Mouse (Mus musculus) thymus, postnatal 0 days (tissue): ENCODE results near the gene Klf1. TPM values are rescaled to one million over a fixed set of nuclear protein-coding genes. Genes with fewer than 3 reads are reported as not detected.
"Not testable (repeated sequence)": the region's sequence is repeated elsewhere in the genome, so short reads cannot be mapped to it uniquely, and the experiment has no call there.

ENCODE experiments used
- DNase-seq: peaks from one replicate; pipeline ENCODE4 v3.0.0-alpha.2; 2015; ENCODE audit warnings: low spot score
- polyA plus RNA-seq: library from polyadenylated mRNA; unstranded; fragments of >200 nt; fragmentation: Nextera tagmentation; extraction: Ambion mirVana; gene quantifications from 2 replicates; pipeline ENCODE4 v1.2.1, GENCODE M21; 2015

Gene Klf1
- polyA plus RNA-seq, 1 experiment from 2014 or later: 0.43 TPM

DNA sequence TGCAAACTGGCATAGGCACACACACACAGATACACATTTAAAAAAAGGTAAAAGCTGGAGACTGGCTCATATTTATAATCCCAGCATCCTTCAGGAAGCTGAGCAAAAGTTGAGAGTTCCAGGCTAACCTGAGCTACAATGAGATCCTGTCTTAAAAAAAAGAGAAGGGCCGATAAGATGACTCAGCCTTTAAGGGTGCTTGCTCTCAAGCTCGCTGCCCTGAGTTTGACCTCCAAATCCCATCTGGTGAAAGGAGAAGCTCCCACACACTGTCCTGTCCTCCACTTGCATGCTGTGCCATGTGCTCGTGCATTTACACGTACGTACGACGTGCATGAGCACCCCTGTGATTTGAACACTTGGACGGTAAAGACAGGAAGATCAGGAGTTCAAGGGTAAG is 5.8 kb downstream of the Klf1 start:
- DNase-seq: no peak

DNA sequence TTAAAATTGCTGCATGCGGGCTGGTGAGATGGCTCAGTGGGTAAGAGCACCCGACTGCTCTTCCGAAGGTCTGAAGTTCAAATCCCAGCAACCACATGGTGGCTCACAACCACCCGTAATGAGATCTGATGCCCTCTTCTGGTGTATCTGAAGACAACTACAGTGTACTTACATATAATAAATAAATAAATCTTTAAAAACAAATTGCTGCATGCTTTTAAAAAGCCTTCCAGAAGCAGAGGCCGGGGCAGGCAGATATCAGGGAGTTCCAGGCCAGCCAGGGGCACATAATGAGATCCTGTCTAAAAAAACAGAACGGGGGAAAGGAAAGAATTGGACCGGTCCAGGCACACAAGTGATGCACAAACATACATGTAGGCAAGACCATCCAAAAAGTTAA is 6.3 kb downstream of the Klf1 start:
- not testable (repeated sequence) for DNase-seq

GRCm38 (mm10) chr8:84908421-84909161 is 6.9 kb downstream of the Klf1 start, which contains the start of gene Dnase2a:
Gene Dnase2a, plus strand, starts transcription at chr8:84908560.
- peak; percentile 83 for DNase-seq

DNA sequence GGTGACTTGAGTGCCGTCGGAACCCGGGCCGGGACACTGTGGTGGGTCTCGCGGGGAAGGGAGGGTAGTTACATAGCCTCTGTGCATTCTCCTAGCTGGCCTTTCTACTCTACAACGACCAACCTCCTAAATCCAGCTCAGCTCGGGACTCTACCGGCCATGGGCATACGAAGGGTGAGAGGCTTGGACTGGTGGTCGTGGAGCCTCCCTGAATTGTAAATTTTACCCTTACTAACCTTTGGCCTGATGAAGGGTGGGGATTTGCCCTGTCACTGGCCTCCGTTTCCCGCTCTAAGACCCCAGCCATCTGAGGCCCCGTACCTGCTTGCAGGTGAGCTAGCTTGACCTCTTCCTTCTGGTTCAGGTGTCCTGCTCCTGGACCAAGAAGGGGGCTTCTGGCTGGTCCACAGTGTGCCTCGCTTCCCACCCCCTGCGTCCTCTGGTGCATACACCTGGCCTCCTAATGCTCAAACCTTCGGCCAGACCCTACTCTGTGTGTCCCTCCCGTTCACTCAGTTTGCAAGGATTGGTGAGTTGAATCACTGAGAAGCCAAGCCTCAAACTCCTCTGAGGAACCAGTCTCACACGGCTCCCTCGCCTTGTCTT is 7.5 kb downstream of the Klf1 start:
- no peak for DNase-seq

- no peak for DNase-seq
Measured at GRCm38 (mm10) chr8:84909949-84910348, 8.2 kb downstream of the Klf1 start.

GRCm38 (mm10) chr8:84910551-84910950 is 8.8 kb downstream of the Klf1 start:
- DNase-seq: no peak

GRCm38 (mm10) chr8:84911854-84912253 is 10.1 kb downstream of the Klf1 start:
- no peak for DNase-seq

DNA sequence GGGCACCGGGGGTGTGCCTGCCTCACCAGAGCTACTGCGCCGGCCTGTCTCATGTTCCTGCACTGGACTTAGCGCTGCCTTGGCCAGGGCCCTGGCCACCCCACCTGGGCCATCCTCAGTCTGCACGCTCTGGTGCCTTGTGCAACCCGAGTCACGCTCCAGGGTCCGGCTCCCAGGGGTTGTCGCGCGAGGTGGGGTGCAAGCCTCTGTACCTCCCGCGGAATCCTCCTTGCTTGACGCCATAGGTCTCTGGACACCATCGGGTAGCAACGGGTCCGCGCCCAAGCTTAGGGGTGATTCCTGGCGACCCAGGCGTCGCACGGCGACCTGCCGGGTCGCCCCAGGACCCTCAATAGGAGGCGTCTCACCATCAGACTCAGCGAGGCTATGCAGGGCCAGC is 10.7 kb downstream of the Klf1 start:
- DNase-seq: no peak

DNA sequence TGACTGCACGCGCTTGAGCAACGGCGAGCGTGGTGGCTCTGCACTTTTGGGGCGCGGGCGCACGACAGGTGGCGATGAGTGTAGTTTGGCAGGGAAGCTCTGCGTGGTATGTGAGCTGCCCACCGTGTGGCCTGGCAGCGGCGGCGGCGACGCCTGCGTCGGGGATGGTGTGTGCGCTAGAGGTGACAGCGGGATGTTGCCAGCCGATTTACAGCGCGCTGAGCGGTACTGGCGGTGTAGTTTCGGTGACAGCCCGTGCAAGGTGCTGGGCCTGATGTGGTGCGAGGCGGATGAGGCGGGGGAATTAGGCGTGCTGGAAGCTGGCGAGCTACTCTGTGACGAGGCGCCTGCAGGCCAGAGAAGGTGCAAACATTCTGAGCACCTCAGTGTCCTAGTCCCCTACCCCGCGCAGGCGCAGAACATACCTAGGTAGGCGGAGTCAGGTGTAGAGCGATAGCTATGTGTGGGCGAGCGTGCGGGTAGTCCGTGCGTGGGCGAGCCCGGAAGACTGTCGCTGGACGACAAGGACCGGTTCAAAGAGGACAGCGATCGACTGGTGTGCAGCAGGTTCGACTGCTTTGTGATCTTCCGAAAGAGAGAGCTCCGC is 11.3 kb downstream of the Klf1 start:
- DNase-seq: peak; percentile 83

DNA sequence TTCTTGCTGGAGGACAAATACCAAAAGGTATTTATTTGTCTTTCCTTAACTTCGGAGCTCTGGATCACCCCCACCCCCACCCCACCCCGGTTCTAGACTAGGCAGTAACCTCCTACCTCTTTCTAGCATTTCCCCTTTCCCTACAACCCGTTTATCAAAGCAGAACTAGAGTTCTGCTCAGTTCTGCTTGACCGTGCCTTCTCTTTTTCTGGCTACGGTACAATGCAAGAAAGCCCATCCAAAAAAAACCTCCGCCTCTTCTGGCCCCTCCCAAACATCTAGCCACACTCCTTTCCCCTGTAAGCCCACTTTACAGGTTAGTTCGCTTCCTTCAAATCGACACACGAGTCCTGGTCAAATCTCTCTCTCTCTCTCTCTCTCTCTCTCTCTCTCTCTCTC is 11.8 kb downstream of the Klf1 start:
- DNase-seq: no peak

GRCm38 (mm10) chr8:84913960-84914359 is 12.2 kb downstream of the Klf1 start:
- DNase-seq: peak; percentile 61

- no peak for DNase-seq
Measured at GRCm38 (mm10) chr8:84915269-84915668, 13.5 kb downstream of the Klf1 start.

GRCm38 (mm10) chr8:84917781-84918180 is 16.1 kb downstream of the Klf1 start:
- no peak for DNase-seq

DNA sequence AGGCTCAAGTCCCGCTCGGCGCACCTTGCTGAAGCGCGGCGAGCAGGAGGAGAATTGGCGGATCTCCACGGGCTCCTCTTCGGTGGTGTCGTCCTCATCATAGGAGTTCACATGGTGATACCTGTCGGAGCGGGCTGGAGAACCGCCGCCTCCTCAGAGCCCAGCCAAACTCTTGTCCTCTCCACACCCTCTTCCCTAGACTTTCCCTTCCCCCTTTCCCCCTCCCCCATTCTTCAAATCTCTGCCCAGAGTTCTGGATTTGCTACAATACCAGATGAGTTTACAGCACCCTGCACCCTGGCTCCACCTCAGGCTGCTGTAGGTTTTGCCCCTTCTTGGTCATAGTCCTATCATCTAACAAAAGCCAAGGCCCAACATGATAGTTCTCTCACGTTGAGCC is 16.9 kb downstream of the Klf1 start:
- DNase-seq: no peak

- DNase-seq: no peak
Measured at GRCm38 (mm10) chr8:84921596-84921995, 19.9 kb downstream of the Klf1 start.

DNA sequence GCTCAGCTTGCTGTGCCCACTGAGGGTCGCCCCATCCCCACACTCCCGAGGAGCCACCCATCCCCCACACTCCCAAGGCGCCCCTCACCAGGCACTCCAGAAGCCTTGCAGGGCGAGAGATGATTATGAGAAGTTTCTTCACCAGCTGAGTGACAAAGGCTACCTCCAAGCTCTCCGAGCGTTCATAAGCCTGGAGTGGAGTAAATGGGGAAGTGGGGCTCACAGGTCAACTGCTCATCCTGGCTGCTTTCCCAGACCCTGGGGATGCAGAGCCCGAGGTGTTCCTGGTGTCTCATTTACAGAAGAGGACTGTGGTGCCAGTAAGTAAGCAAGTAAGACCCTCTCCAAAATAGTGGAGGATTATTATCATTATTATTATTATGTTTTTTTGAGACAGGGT is 23.8 kb downstream of the Klf1 start:
- DNase-seq: no peak

DNA sequence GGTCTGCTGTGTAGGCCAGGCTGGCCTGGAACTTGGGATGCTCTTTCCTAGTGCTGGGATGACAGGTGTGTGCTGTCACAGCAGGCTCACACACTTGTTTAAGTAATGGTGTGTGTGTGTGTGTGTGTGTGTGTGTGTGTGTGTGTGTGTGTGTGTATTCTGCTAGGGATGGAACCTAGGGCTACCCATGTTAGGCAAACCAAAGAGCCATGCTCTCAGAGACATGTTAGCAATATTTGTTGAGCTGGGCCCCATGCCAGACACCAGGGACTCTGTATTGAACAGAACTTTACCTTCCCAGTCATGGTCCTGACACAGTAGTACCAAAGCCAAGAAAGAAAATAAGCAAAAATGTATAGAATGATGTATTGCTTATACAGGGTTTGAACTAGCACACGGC is 25.8 kb downstream of the Klf1 start:
- no peak for DNase-seq

GRCm38 (mm10) chr8:84928456-84929306 is 27.0 kb downstream of the Klf1 start:
- peak; percentile 54 for DNase-seq

DNA sequence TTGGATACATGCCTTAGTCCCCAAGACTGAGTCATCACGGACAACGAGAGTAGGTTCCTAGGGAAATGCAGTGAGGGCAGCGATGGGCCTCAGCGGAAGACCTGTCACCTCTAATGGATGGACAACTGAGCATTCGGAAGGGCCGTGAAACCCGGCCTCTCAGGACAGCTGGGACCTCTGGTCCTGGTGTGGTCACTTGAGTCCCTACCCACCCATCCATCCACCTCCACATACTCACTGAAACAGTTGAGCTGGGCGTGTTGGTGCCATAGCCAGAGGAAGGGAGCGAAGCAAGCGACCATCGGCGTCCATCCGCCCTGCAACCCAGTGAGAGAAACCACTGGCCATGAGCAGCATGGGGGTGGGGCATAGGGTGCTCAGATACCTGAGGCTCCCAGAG is 28.9 kb downstream of the Klf1 start:
- no peak for DNase-seq

DNA sequence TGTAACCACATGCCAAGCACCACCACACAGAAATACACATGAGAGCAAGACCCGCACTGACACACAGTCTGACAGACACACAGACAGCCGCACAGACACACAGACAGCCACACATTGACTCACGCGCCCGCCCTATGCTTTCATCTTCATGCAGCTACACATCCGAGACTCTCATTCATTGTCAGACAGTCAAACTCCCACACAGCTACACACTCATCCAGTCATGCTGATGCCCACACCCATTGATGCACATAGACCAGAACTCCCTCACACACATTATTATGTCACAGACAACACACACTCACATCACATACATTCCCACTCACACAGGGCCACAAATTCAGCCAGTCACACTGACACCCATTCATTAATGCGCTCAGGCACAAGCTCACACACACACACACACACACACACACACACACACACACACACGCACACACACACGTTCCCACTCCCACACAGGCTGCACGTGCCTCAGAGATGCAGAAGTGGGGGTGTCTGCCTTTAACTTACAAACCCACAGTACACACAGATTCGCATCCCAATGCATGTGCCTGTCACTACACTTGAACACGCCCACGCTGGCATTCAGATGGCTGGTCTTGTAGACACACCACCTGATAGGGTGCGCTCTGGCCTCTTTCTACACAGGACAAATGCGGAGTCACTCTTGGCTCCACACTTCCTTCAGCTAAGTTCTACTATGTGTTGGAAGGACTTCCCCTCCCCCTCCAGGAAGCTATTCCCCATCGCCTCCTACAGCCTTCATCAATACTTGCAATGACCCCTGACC is 32.2 kb downstream of the Klf1 start:
- DNase-seq: no peak

DNA sequence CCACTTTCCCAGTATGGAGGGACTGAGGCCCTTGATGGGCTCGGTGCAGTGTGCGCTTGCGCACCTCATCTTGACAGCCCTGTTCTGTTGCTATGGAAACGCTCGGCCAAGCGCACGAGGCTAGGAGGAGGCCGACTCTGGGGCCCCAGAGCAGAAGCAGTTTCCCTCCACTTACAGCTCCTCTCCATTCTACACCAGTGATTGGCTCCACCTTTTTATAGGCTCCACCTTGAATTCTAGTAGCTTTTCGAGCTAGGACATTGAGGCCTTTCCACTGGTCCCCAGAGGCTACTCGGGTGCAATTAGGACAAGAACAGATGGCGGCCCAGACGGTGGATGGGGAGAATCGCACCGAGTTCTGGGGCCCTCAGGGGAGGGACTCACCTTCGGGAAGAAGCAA is 33.1 kb downstream of the Klf1 start:
- DNase-seq: no peak
